Mouse (Mus musculus) bone marrow macrophage, adult 2 months (primary cell): ENCODE data around the gene Rexo5. TPM values are rescaled to one million over a fixed set of nuclear protein-coding genes. Genes with fewer than 3 reads are reported as not detected.
A peak's percentile ranks its signal among the peaks of the same experiment; 100 is the strongest.

Source experiments
- H3K27ac ChIP-seq: 2 replicates; pipeline ENCODE4 v1.5.1; 2012; ENCODE audit warnings: low read depth, low read length; ENCODE audit not compliant: insufficient read depth
- H3K4me1 ChIP-seq: 2 replicates; pipeline ENCODE4 v1.6.1; 2012; ENCODE audit warnings: low read length; ENCODE audit not compliant: control insufficient read depth, insufficient read depth
- H3K4me3 ChIP-seq: 2 replicates; pipeline ENCODE4 v1.5.1; 2012; ENCODE audit warnings: mild to moderate bottlenecking, low read length, moderate library complexity; ENCODE audit not compliant: insufficient read depth
- CTCF ChIP-seq: IDR thresholded peaks from 2 replicates; pipeline ENCODE4 v1.5.1; 2012; ENCODE audit warnings: low read depth, mild to moderate bottlenecking, low read length, moderate library complexity
- POLR2A ChIP-seq: IDR thresholded peaks from 2 replicates; pipeline ENCODE4 v1.6.1; 2012; ENCODE audit warnings: mild to moderate bottlenecking, low read depth, low read length, borderline replicate concordance
- polyA plus RNA-seq: library from polyadenylated mRNA; stranded (reverse); fragments of >200 nt; gene quantifications from 2 replicates; pipeline ENCODE4 v1.2.4, GENCODE M21; 2012; ENCODE audit not compliant: missing spikeins, insufficient read depth, insufficient read length

The Rexo5 gene
- polyA plus RNA-seq, 1 experiment = 27.5 TPM

- no peak overlapping the region for H3K4me3 ChIP-seq
- no peak overlapping the region for H3K27ac ChIP-seq
- no peaks in the 10 kb centered on the region for H3K4me1 ChIP-seq
- no peak for TF ChIP-seq POLR2A
- TF ChIP-seq CTCF = no peak
Observed at GRCm38 (mm10) chr7:119783453-119783852, 10.4 kb upstream of the Rexo5 start.

GRCm38 (mm10) chr7:119784908-119785307 is 8.9 kb upstream of the Rexo5 start:
- no peak overlapping the region for H3K27ac ChIP-seq

GRCm38 (mm10) chr7:119789024-119789423 is 4.8 kb upstream of the Rexo5 start:
- Histone ChIP-seq H3K27ac (no peak overlapping the region), H3K4me1 (no peaks in the 10 kb centered on the region), H3K4me3 (no peak overlapping the region)
- TF ChIP-seq CTCF (no peak), POLR2A (no peak)

More at GRCm38 (mm10) chr7:119784908-119785307, 8.9 kb upstream of the Rexo5 start:
- Histone ChIP-seq H3K4me3 (no peak overlapping the region), H3K4me1 (no peaks in the 10 kb centered on the region)
- TF ChIP-seq POLR2A = no peak
- TF ChIP-seq CTCF = no peak

GRCm38 (mm10) chr7:119794251-119794638 is 439 bp downstream of the Rexo5 start:
- Histone ChIP-seq H3K4me3 (peak overlapping the region; percentile 75), H3K4me1 (no peaks in the 10 kb centered on the region; the same call in 1 of the 2 replicates), H3K27ac (peak overlapping the region; percentile 5; the same call in 1 of the 2 replicates)
- no peak for TF ChIP-seq CTCF
- TF ChIP-seq POLR2A = no peak

GRCm38 (mm10) chr7:119795311-119795710 is 1.5 kb downstream of the Rexo5 start:
- Histone ChIP-seq H3K27ac (no peak overlapping the region), H3K4me3 (no peak overlapping the region), H3K4me1 (no peaks in the 10 kb centered on the region; the same call in 1 of the 2 replicates)
- no peak for TF ChIP-seq CTCF
- TF ChIP-seq POLR2A = no peak

GRCm38 (mm10) chr7:119800488-119800887 is 6.7 kb downstream of the Rexo5 start:
- no peaks in the 10 kb centered on the region for H3K4me1 ChIP-seq
- H3K4me3 ChIP-seq = no peak overlapping the region
- no peak for TF ChIP-seq CTCF
- TF ChIP-seq POLR2A = no peak
- H3K27ac ChIP-seq = no peak overlapping the region

- H3K4me1 ChIP-seq = no peaks in the 10 kb centered on the region
- no peak for TF ChIP-seq POLR2A
- TF ChIP-seq CTCF = no peak
- no peak overlapping the region for H3K27ac ChIP-seq
- H3K4me3 ChIP-seq = no peak overlapping the region
Observed at GRCm38 (mm10) chr7:119800991-119801390, 7.2 kb downstream of the Rexo5 start.

- H3K27ac ChIP-seq = no peak overlapping the region
- no peaks in the 10 kb centered on the region for H3K4me1 ChIP-seq
- H3K4me3 ChIP-seq = no peak overlapping the region
- no peak for TF ChIP-seq POLR2A
- no peak for TF ChIP-seq CTCF
Observed at GRCm38 (mm10) chr7:119807396-119807795, 13.6 kb downstream of the Rexo5 start.

- Histone ChIP-seq H3K4me1 (no peaks in the 10 kb centered on the region), H3K27ac (no peak overlapping the region), H3K4me3 (no peak overlapping the region)
- TF ChIP-seq POLR2A (no peak), CTCF (no peak)
Observed at GRCm38 (mm10) chr7:119808723-119809122, 14.9 kb downstream of the Rexo5 start.

- H3K27ac ChIP-seq = no peak overlapping the region
- H3K4me3 ChIP-seq = no peak overlapping the region
- no peak for TF ChIP-seq CTCF
- no peak for TF ChIP-seq POLR2A
- H3K4me1 ChIP-seq = no peaks in the 10 kb centered on the region
Observed at GRCm38 (mm10) chr7:119835371-119835770, 41.6 kb downstream of the Rexo5 start.
